Mouse (Mus musculus): ENCODE data around the gene Cnn2. TPM values are rescaled to one million over a fixed set of nuclear protein-coding genes. Genes with fewer than 3 reads are reported as not detected.

Cnn2 gene
- total RNA-seq, 1 experiment from 2014 or later: 210 TPM

GRCm38 (mm10) chr10:79966886-79967400, 21.4 kb upstream of the Cnn2 start:
- no peak for ATAC-seq (replicated peaks; ENCODE audit: insufficient number of reproducible peaks, low FRiP score, low TSS enrichment, poor library complexity, severe bottlenecking)

GRCm38 (mm10) chr10:79968181-79968580, 20.2 kb upstream of the Cnn2 start:
- ATAC-seq (replicated peaks; ENCODE audit: insufficient number of reproducible peaks, low FRiP score, low TSS enrichment, poor library complexity, severe bottlenecking): no peak

GRCm38 (mm10) chr10:79969124-79969568, 19.2 kb upstream of the Cnn2 start:
- ATAC-seq (replicated peaks; ENCODE audit: insufficient number of reproducible peaks, low FRiP score, low TSS enrichment, poor library complexity, severe bottlenecking): no peak

GRCm38 (mm10) chr10:79970415-79971182, 17.8 kb upstream of the Cnn2 start, which contains the start of gene Grin3b:
Grin3b (plus strand) TSS chr10:79970715.
- ATAC-seq (replicated peaks; ENCODE audit: insufficient number of reproducible peaks, low FRiP score, low TSS enrichment, poor library complexity, severe bottlenecking): no peak

- no peak for ATAC-seq (replicated peaks; ENCODE audit: insufficient number of reproducible peaks, low FRiP score, low TSS enrichment, poor library complexity, severe bottlenecking)
Observed at GRCm38 (mm10) chr10:79971183-79971497, 17.2 kb upstream of the Cnn2 start.

- no peak for ATAC-seq (replicated peaks; ENCODE audit: insufficient number of reproducible peaks, low FRiP score, low TSS enrichment, poor library complexity, severe bottlenecking)
Observed at GRCm38 (mm10) chr10:79972831-79973230, 15.6 kb upstream of the Cnn2 start.

GRCm38 (mm10) chr10:79974087-79974486, 14.3 kb upstream of the Cnn2 start:
- ATAC-seq (replicated peaks; ENCODE audit: insufficient number of reproducible peaks, low FRiP score, low TSS enrichment, poor library complexity, severe bottlenecking): no peak

- ATAC-seq (replicated peaks; ENCODE audit: insufficient number of reproducible peaks, low FRiP score, low TSS enrichment, poor library complexity, severe bottlenecking): no peak
Observed at GRCm38 (mm10) chr10:79974668-79975067, 13.7 kb upstream of the Cnn2 start.

- ATAC-seq (replicated peaks; ENCODE audit: insufficient number of reproducible peaks, low FRiP score, low TSS enrichment, poor library complexity, severe bottlenecking): no peak
Observed at GRCm38 (mm10) chr10:79976071-79976721, 12.2 kb upstream of the Cnn2 start.

GRCm38 (mm10) chr10:79976722-79977107, 11.7 kb upstream of the Cnn2 start:
- no peak for ATAC-seq (replicated peaks; ENCODE audit: insufficient number of reproducible peaks, low FRiP score, low TSS enrichment, poor library complexity, severe bottlenecking)

- no peak for ATAC-seq (replicated peaks; ENCODE audit: insufficient number of reproducible peaks, low FRiP score, low TSS enrichment, poor library complexity, severe bottlenecking)
Observed at GRCm38 (mm10) chr10:79977324-79977723, 11.1 kb upstream of the Cnn2 start.

GRCm38 (mm10) chr10:79978061-79978460, 10.3 kb upstream of the Cnn2 start:
- ATAC-seq (replicated peaks; ENCODE audit: insufficient number of reproducible peaks, low FRiP score, low TSS enrichment, poor library complexity, severe bottlenecking): no peak

GRCm38 (mm10) chr10:79979401-79980155, 8.8 kb upstream of the Cnn2 start:
- no peak for ATAC-seq (replicated peaks; ENCODE audit: insufficient number of reproducible peaks, low FRiP score, low TSS enrichment, poor library complexity, severe bottlenecking)

- ATAC-seq (replicated peaks; ENCODE audit: insufficient number of reproducible peaks, low FRiP score, low TSS enrichment, poor library complexity, severe bottlenecking): no peak
Observed at GRCm38 (mm10) chr10:79983205-79983604, 5.2 kb upstream of the Cnn2 start.

- ATAC-seq (replicated peaks; ENCODE audit: insufficient number of reproducible peaks, low FRiP score, low TSS enrichment, poor library complexity, severe bottlenecking): 0 out of 2 replicates have a peak, but pooled peaks have one; percentile 4
Observed at GRCm38 (mm10) chr10:79983670-79984069, 4.7 kb upstream of the Cnn2 start.

GRCm38 (mm10) chr10:79984195-79984816, 4.1 kb upstream of the Cnn2 start, which contains the start of gene Tmem259:
Tmem259 (minus strand) TSS chr10:79984330.
- peak; percentile 21 for ATAC-seq (replicated peaks; ENCODE audit: insufficient number of reproducible peaks, low FRiP score, low TSS enrichment, poor library complexity, severe bottlenecking)

GRCm38 (mm10) chr10:79984871-79985270, 3.5 kb upstream of the Cnn2 start:
- ATAC-seq (replicated peaks; ENCODE audit: insufficient number of reproducible peaks, low FRiP score, low TSS enrichment, poor library complexity, severe bottlenecking): peak; percentile 61

GRCm38 (mm10) chr10:79985334-79986231, 2.8 kb upstream of the Cnn2 start:
- ATAC-seq (replicated peaks; ENCODE audit: insufficient number of reproducible peaks, low FRiP score, low TSS enrichment, poor library complexity, severe bottlenecking): peak; percentile 2; the same call in 1 of the 2 replicates
